Mouse (Mus musculus) cerebellum, adult 11-12 months (tissue): ENCODE results near the gene Sema3d.

ENCODE experiments used
- DNase-seq: peaks from one replicate; pipeline ENCODE4 v3.0.0; 2022

Gene Sema3d

GRCm38 (mm10) chr5:12499791-12500504 is 116.8 kb downstream of the Sema3d start:
- DNase-seq: no peak

- no peak for DNase-seq
Observed at GRCm38 (mm10) chr5:12512471-12512870, 129.3 kb downstream of the Sema3d start.

GRCm38 (mm10) chr5:12515283-12515682 is 132.1 kb downstream of the Sema3d start:
- no peak for DNase-seq

GRCm38 (mm10) chr5:12525235-12525767 is 142.1 kb downstream of the Sema3d start:
- no peak for DNase-seq

GRCm38 (mm10) chr5:12528596-12528995 is 145.4 kb downstream of the Sema3d start:
- no peak for DNase-seq

GRCm38 (mm10) chr5:12529771-12530170 is 146.6 kb downstream of the Sema3d start:
- no peak for DNase-seq

GRCm38 (mm10) chr5:12541268-12541667 is 158.1 kb downstream of the Sema3d start:
- no peak for DNase-seq

GRCm38 (mm10) chr5:12549046-12549669 is 166.0 kb downstream of the Sema3d start:
- no peak for DNase-seq

- no peak for DNase-seq
Observed at GRCm38 (mm10) chr5:12555401-12555800, 172.2 kb downstream of the Sema3d start.

GRCm38 (mm10) chr5:12557889-12558288 is 174.7 kb downstream of the Sema3d start:
- DNase-seq: no peak

GRCm38 (mm10) chr5:12561740-12562139 is 178.6 kb downstream of the Sema3d start:
- no peak for DNase-seq

- peak; percentile 9 for DNase-seq
Observed at GRCm38 (mm10) chr5:12562204-12562603, 179.0 kb downstream of the Sema3d start.

GRCm38 (mm10) chr5:12563132-12563531 is 179.9 kb downstream of the Sema3d start:
- DNase-seq: no peak

GRCm38 (mm10) chr5:12564602-12565220 is 181.5 kb downstream of the Sema3d start:
- no peak for DNase-seq

- no peak for DNase-seq
Observed at GRCm38 (mm10) chr5:12566568-12566967, 183.4 kb downstream of the Sema3d start.

GRCm38 (mm10) chr5:12574551-12574950 is 191.4 kb downstream of the Sema3d start:
- DNase-seq: no peak

- no peak for DNase-seq
Observed at GRCm38 (mm10) chr5:12575262-12575661, 192.1 kb downstream of the Sema3d start.

- no peak for DNase-seq
Observed at GRCm38 (mm10) chr5:12579752-12580151, 196.6 kb downstream of the Sema3d start.

GRCm38 (mm10) chr5:12582540-12582939 is 199.4 kb downstream of the Sema3d start:
- no peak for DNase-seq

- no peak for DNase-seq
Observed at GRCm38 (mm10) chr5:12583293-12583834, 200.2 kb downstream of the Sema3d start.

- no peak for DNase-seq
Observed at GRCm38 (mm10) chr5:12584886-12585285, 201.7 kb downstream of the Sema3d start.

- DNase-seq: no peak
Observed at GRCm38 (mm10) chr5:12634227-12634980, 251.2 kb downstream of the Sema3d start.
